Mouse (Mus musculus) myocyte (in vitro differentiated cells): ENCODE data around the gene Polr2f.

Experiments
- CEBPB ChIP-seq: IDR thresholded peaks from 2 replicates; pipeline ENCODE4 v1.6.1; 2011; ENCODE audit warnings: mild to moderate bottlenecking, moderate library complexity; ENCODE audit not compliant: poor library complexity, insufficient read depth, severe bottlenecking
- E2F4 ChIP-seq: IDR thresholded peaks from one replicate; pipeline ENCODE4 v1.6.1; 2011; ENCODE audit warnings: mild to moderate bottlenecking, control low read depth, moderate library complexity; ENCODE audit not compliant: insufficient read depth
- MAX ChIP-seq: IDR thresholded peaks from one replicate; pipeline ENCODE4 v1.6.1; 2011; ENCODE audit warnings: low read depth, mild to moderate bottlenecking, control low read depth
- MYOD1 ChIP-seq, 3 experiments: IDR thresholded peaks; one replicate each; pipeline ENCODE4 v1.6.1; 2011; ENCODE audit warnings: control low read depth in 2 of 3, low read depth in 2 of 3, mild to moderate bottlenecking in 2 of 3, moderate library complexity in 1 of 3; ENCODE audit not compliant: insufficient read length in 2 of 3, control insufficient read depth in 1 of 3
- MYOG ChIP-seq, 3 experiments: IDR thresholded peaks; one replicate each; pipeline ENCODE4 v1.6.1; 2011; ENCODE audit warnings: control low read depth in 2 of 3, low read depth in 2 of 3, mild to moderate bottlenecking in 2 of 3; ENCODE audit not compliant: insufficient read length in 2 of 3, control insufficient read depth in 1 of 3, insufficient read depth in 1 of 3
- POLR2A ChIP-seq: IDR thresholded peaks from one replicate; pipeline ENCODE4 v1.6.1; 2011; ENCODE audit warnings: low read depth, mild to moderate bottlenecking, control low read depth, moderate library complexity; ENCODE audit not compliant: insufficient read length
- POLR2AphosphoS2 ChIP-seq: IDR thresholded peaks from one replicate; pipeline ENCODE4 v1.6.1; 2011; ENCODE audit warnings: low read depth, control low read depth; ENCODE audit not compliant: insufficient read length
- REST ChIP-seq: IDR thresholded peaks from one replicate; pipeline ENCODE4 v1.6.1; 2011; ENCODE audit warnings: mild to moderate bottlenecking, control low read depth, moderate library complexity; ENCODE audit not compliant: insufficient read depth, insufficient read length
- SRF ChIP-seq: IDR thresholded peaks from one replicate; pipeline ENCODE4 v1.6.1; 2011; ENCODE audit warnings: low read depth; ENCODE audit not compliant: control insufficient read depth, insufficient read length
- TCF12 ChIP-seq: IDR thresholded peaks from one replicate; pipeline ENCODE4 v1.6.1; 2011; ENCODE audit warnings: mild to moderate bottlenecking, control low read depth; ENCODE audit not compliant: poor library complexity, insufficient read depth, severe bottlenecking
- USF1 ChIP-seq: IDR thresholded peaks from one replicate; pipeline ENCODE4 v1.6.1; 2011; ENCODE audit warnings: low read depth, mild to moderate bottlenecking, control low read depth, moderate library complexity

- TF ChIP-seq POLR2A, result peak; percentile 100
- peak; percentile 34 for TF ChIP-seq E2F4
- TF ChIP-seq MYOD1 (IDR thresholded peaks at IDR 0.05; ENCODE audit: control insufficient read depth in 1 of 3, insufficient read length in 2 of 3, low read depth in 2 of 3), result no peak
- TF ChIP-seq USF1, result no peak
- no peak for TF ChIP-seq MYOG (IDR thresholded peaks at IDR 0.05; ENCODE audit: control insufficient read depth in 1 of 3, insufficient read depth in 1 of 3, insufficient read length in 2 of 3, low read depth in 2 of 3)
- no peak for TF ChIP-seq SRF
- no peak for TF ChIP-seq CEBPB
- peak; percentile 100 for TF ChIP-seq POLR2AphosphoS2
- TF ChIP-seq REST, result no peak
- no peak for TF ChIP-seq MAX
- no peak for TF ChIP-seq TCF12
Observed at GRCm38 (mm10) chr15:79140866-79141565, at the start of gene Polr2f, which contains the start of gene 1700088E04Rik.
